Mouse (Mus musculus) kidney, embryonic 14.5 days (tissue): Measurements from ENCODE around the gene Parp11. TPM values are rescaled to one million over a fixed set of nuclear protein-coding genes. Genes with fewer than 3 reads are reported as not detected.

Experiments used
- ATAC-seq: fragments of 200-750 bp; cut with Nextera tagmentation; 2 replicates; pipeline ENCODE4 v1.8.0; 2017; ENCODE audit warnings: moderate number of reproducible peaks, mild to moderate bottlenecking, moderate TSS enrichment, moderate library complexity; ENCODE audit not compliant: low FRiP score, low TSS enrichment
- H3K27ac ChIP-seq: fragments of 300-500 bp; sonication (generic); 2 replicates; pipeline ENCODE4 v1.5.1; 2014; ENCODE audit warnings: low read depth, mild to moderate bottlenecking, low read length, moderate library complexity, mixed read lengths
- H3K27me3 ChIP-seq: fragments of 300-500 bp; sonication (generic); 2 replicates; pipeline ENCODE4 v1.6.1; 2014; ENCODE audit warnings: mild to moderate bottlenecking, low read length; ENCODE audit not compliant: control insufficient read depth, insufficient read depth
- H3K36me3 ChIP-seq: fragments of 300-500 bp; sonication (generic); 2 replicates; pipeline ENCODE4 v1.6.1; 2014; ENCODE audit warnings: low read length, mixed read lengths; ENCODE audit not compliant: control insufficient read depth, insufficient read depth
- H3K4me1 ChIP-seq: fragments of 300-500 bp; sonication (generic); 2 replicates; pipeline ENCODE4 v1.6.1; 2014; ENCODE audit warnings: low read length, mixed read lengths; ENCODE audit not compliant: control insufficient read depth, insufficient read depth
- H3K4me2 ChIP-seq: fragments of 300-500 bp; sonication (generic); replicated peaks from 2 replicates; pipeline ENCODE4 v1.6.1; 2014; ENCODE audit warnings: low read depth, mild to moderate bottlenecking, low read length
- H3K4me3 ChIP-seq: fragments of 300-500 bp; sonication (generic); 2 replicates; pipeline ENCODE4 v1.5.1; 2014; ENCODE audit warnings: mild to moderate bottlenecking, low read length
- H3K9ac ChIP-seq: fragments of 300-500 bp; sonication (generic); 2 replicates; pipeline ENCODE4 v1.6.1; 2014; ENCODE audit warnings: low read depth, mild to moderate bottlenecking, low read length, moderate library complexity
- H3K9me3 ChIP-seq: fragments of 300-500 bp; sonication (generic); 2 replicates; pipeline ENCODE4 v1.6.1; 2016; ENCODE audit warnings: low read length; ENCODE audit not compliant: control insufficient read depth
- WGBS: fragments of 180-500 bp; shearing (Covaris S2); extraction: QIAGEN DNeasy Blood & Tissue Kit; methylation state at CpG from one replicate; pipeline ENCODE4 v1.1.7; 2014; 5-methylcytosine and 5-hydroxymethylcytosine counted together
- polyA plus RNA-seq: library from polyadenylated mRNA; unstranded; fragments of >200 nt; fragmentation: Nextera tagmentation; extraction: Ambion mirVana; gene quantifications from 2 replicates; pipeline ENCODE4 v1.2.1, GENCODE M21; 2014

Gene Parp11
- polyA plus RNA-seq, 1 experiment from 2014 or later, result 30.7 TPM

DNA sequence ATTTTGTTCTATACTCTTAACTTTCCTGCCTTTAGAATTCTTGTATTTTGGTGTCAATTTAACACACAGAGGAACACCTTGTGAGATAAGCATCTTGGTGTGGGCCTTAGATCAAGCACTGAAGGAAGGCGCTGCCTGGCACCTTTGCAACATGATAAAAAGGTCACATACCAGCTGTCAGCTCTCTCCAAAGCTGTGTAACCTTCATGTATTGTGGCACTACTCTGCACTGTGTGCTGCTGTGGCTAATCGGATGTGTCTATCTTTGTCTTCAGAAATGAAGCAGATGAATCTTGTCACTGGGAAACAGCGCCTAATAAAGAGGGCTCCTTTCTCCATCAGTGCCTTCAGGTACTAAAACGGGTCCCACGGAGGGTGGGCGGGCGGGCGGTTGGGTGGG, 27.3 kb downstream of the Parp11 start:
- 82% methylated on average over 8 of the region's 8 CpGs for WGBS
- Histone ChIP-seq H3K4me3 (no peak overlapping the region), H3K4me2 (no peak overlapping the region), H3K9ac (no peak overlapping the region), H3K4me1 (no peaks in the 10 kb centered on the region), H3K36me3 (peaks cover 7% of the 10 kb centered on the region; the same call in 1 of the 2 replicates), H3K9me3 (no peaks in the 10 kb centered on the region), H3K27me3 (no peaks in the 10 kb centered on the region), H3K27ac (no peak overlapping the region)
- no peak for ATAC-seq

GRCm38 (mm10) chr6:127475231-127475630, 28.6 kb downstream of the Parp11 start:
- ATAC-seq, result no peak
- Histone ChIP-seq H3K36me3 (peaks cover 3% of the 10 kb centered on the region; the same call in 1 of the 2 replicates), H3K4me3 (no peak overlapping the region), H3K9ac (no peak overlapping the region), H3K27ac (no peak overlapping the region), H3K4me1 (no peaks in the 10 kb centered on the region), H3K9me3 (peaks cover 3% of the 10 kb centered on the region), H3K27me3 (no peaks in the 10 kb centered on the region), H3K4me2 (no peak overlapping the region)
- WGBS, result 33% methylated on average over 3 of the region's 3 CpGs

DNA sequence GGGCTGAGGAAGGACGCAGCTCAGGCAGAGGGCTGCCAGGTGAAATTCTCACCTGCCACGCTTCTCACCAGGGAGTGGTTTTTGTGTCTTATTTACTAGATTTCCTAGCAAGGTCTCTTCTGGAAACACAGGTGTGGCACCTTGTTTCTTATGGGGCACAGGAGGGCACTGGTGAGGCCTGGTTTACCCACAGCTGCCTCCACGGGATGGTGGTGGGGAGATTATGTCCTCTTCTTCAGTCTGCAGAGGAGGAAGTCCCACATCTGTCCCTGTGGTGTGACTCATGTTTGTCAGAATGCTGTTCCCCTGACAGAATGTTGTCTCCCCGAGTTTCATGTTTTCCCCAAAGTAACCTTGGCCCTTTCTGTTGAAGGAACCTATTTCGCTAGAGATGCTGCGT, 44.4 kb downstream of the Parp11 start:
- peaks cover 9% of the 10 kb centered on the region; the same call in 1 of the 2 replicates for H3K36me3 ChIP-seq
- no peaks in the 10 kb centered on the region for H3K4me1 ChIP-seq
- no peak overlapping the region for H3K4me3 ChIP-seq
- no peak overlapping the region for H3K9ac ChIP-seq
- 81% methylated on average over 6 of the region's 6 CpGs for WGBS
- no peak overlapping the region for H3K27ac ChIP-seq
- no peaks in the 10 kb centered on the region for H3K9me3 ChIP-seq
- H3K4me2 ChIP-seq, result no peak overlapping the region
- no peaks in the 10 kb centered on the region for H3K27me3 ChIP-seq
- no peak for ATAC-seq

DNA sequence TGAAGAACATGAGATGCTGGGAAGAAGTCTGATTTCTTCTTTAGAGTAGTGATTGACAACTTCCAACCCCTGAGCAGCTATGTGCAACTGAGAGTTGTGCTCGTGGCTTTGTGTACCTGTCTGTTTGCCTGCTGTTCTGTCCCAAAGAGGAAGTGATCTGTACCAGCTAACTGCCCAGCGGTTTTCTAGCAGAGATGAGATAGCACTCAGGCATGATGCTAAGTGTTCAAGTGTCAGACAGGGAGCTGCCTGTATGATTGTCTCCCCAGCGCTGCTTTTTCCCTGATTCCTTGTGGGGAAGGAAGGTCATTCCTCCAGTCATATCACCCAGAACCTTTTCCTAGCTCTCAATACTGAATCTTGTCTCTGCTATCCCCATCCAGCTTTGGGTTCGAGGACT, 45.9 kb downstream of the Parp11 start:
- no peaks in the 10 kb centered on the region for H3K4me1 ChIP-seq
- 78% methylated on average over 4 of the region's 4 CpGs for WGBS
- H3K4me2 ChIP-seq, result no peak overlapping the region
- H3K9me3 ChIP-seq, result no peaks in the 10 kb centered on the region
- H3K27ac ChIP-seq, result no peak overlapping the region
- no peaks in the 10 kb centered on the region for H3K27me3 ChIP-seq
- peaks cover 9% of the 10 kb centered on the region; the same call in 1 of the 2 replicates for H3K36me3 ChIP-seq
- H3K4me3 ChIP-seq, result no peak overlapping the region
- H3K9ac ChIP-seq, result no peak overlapping the region
- ATAC-seq, result no peak

GRCm38 (mm10) chr6:127493750-127494149, 47.1 kb downstream of the Parp11 start:
- H3K4me3 ChIP-seq, result no peak overlapping the region
- no peaks in the 10 kb centered on the region for H3K4me1 ChIP-seq
- no peak overlapping the region for H3K4me2 ChIP-seq
- H3K9ac ChIP-seq, result no peak overlapping the region
- H3K27me3 ChIP-seq, result no peaks in the 10 kb centered on the region
- ATAC-seq, result no peak
- no peaks in the 10 kb centered on the region for H3K9me3 ChIP-seq
- H3K36me3 ChIP-seq, result peaks cover 9% of the 10 kb centered on the region; the same call in 1 of the 2 replicates
- WGBS, result 81% methylated on average over 13 of the region's 13 CpGs
- H3K27ac ChIP-seq, result no peak overlapping the region

DNA sequence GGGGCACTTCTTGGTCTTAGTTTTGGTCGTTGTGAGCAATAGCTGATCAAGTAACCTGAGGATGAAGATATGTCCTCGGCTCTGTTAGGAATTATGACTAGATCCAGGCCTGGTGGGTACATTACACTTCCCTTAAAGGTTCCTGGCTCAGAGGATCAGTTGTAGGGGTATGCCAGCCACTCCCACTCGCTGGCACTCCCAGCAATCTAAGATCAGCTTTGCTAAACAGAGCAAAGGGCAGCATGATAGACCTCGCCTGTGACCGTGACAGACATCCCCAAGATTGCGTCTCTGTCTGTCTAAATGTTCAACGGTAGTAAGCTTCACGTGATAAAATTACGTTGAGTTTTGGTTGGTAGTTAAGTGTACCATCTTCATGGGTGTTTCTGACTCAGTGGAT, 47.7 kb downstream of the Parp11 start:
- WGBS, result 71% methylated on average over 9 of the region's 9 CpGs
- H3K4me2 ChIP-seq, result no peak overlapping the region
- H3K4me3 ChIP-seq, result no peak overlapping the region
- H3K9ac ChIP-seq, result no peak overlapping the region
- H3K27me3 ChIP-seq, result no peaks in the 10 kb centered on the region
- no peak overlapping the region for H3K27ac ChIP-seq
- no peaks in the 10 kb centered on the region for H3K9me3 ChIP-seq
- no peaks in the 10 kb centered on the region for H3K4me1 ChIP-seq
- no peak for ATAC-seq
- H3K36me3 ChIP-seq, result peaks cover 9% of the 10 kb centered on the region; the same call in 1 of the 2 replicates

- Histone ChIP-seq H3K36me3 (peaks cover 4% of the 10 kb centered on the region; the same call in 1 of the 2 replicates), H3K27me3 (no peaks in the 10 kb centered on the region), H3K4me2 (no peak overlapping the region), H3K27ac (no peak overlapping the region), H3K4me1 (no peaks in the 10 kb centered on the region), H3K9me3 (no peaks in the 10 kb centered on the region), H3K4me3 (no peak overlapping the region), H3K9ac (no peak overlapping the region)
- no peak for ATAC-seq
- 81% methylated on average over 2 of the region's 2 CpGs for WGBS
These were observed 48.6 kb downstream of the Parp11 start for GRCm38 (mm10) chr6:127495251-127495650.

GRCm38 (mm10) chr6:127495876-127496275, 49.2 kb downstream of the Parp11 start:
- H3K36me3 ChIP-seq, result peaks cover 3% of the 10 kb centered on the region; the same call in 1 of the 2 replicates
- no peak overlapping the region for H3K27ac ChIP-seq
- H3K9ac ChIP-seq, result no peak overlapping the region
- no peaks in the 10 kb centered on the region for H3K9me3 ChIP-seq
- WGBS, result 13% methylated on average over 6 of the region's 6 CpGs
- no peaks in the 10 kb centered on the region for H3K27me3 ChIP-seq
- H3K4me3 ChIP-seq, result no peak overlapping the region
- no peaks in the 10 kb centered on the region for H3K4me1 ChIP-seq
- no peak for ATAC-seq
- H3K4me2 ChIP-seq, result no peak overlapping the region

GRCm38 (mm10) chr6:127496841-127497656, 50.4 kb downstream of the Parp11 start:
- H3K4me2 ChIP-seq, result no peak overlapping the region
- no peak overlapping the region for H3K4me3 ChIP-seq
- 86% methylated on average over 18 of the region's 18 CpGs for WGBS
- no peaks in the 10 kb centered on the region for H3K36me3 ChIP-seq
- no peaks in the 10 kb centered on the region for H3K27me3 ChIP-seq
- H3K27ac ChIP-seq, result no peak overlapping the region
- no peak overlapping the region for H3K9ac ChIP-seq
- H3K9me3 ChIP-seq, result no peaks in the 10 kb centered on the region
- H3K4me1 ChIP-seq, result no peaks in the 10 kb centered on the region
- no peak for ATAC-seq
